Mouse (Mus musculus): ENCODE results near the gene Reg1. TPM values are rescaled to one million over a fixed set of nuclear protein-coding genes. Genes with fewer than 3 reads are reported as not detected.
"Not testable (repeated sequence)": the region's sequence is repeated elsewhere in the genome, so short reads cannot be mapped to it uniquely, and the experiment has no call there.

Reg1 gene
- polyA plus RNA-seq (2016; fragmentation: Nextera tagmentation; extraction: Ambion mirVana): not detected in 2 replicates

DNA sequence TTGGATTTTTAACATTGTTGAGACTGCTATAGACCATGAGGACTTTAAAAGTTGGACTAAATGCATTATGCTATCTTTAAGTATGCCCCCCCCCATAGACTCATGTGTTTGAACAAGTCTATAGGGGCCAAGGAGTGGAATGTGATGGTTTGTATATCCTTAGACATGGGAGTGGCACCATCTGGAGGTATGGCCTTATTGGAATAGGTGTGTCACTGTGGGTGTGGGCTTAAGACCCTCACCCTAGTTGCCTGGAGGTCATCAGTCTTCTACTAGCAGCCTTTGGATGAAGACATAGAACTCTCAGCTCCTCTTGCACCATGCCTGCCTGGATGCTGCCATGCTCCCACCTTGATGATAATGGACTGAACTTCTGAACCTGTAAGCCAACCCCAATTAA, at the start of gene Reg1:
Reg1 (plus strand) TSS at position 301 of the 400 bp plus-strand sequence.
- not testable (repeated sequence) for H3K4me2 ChIP-seq; H3K27ac ChIP-seq; H3K4me3 ChIP-seq; H3K27me3 ChIP-seq (replicated peaks); H3K4me1 ChIP-seq; H3K9ac ChIP-seq; H3K9me3 ChIP-seq (replicated peaks); ATAC-seq; H3K36me3 ChIP-seq

DNA sequence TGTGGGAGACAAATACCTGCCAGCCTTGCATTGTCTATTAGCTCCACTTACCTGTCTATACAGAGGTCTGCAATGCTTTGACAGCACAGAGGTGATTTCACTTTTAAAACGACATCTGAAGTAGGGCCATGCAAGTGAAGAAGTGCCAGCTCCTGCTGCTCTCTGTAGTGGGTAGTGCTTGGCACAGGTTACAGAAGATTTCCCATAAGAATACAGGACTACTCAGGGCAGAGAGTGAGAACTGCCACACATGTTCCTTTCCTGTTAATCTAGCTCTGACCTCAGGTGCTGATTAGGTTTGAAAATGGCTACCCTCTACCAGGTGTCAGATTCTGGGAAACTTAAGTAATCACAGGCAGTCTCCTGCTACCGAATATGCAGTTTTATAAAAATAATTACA, 43.7 kb upstream of the Reg1 start, which contains the start of gene Reg3d:
Reg3d (minus strand) TSS at position 101 of the 400 bp plus-strand sequence.
- 53% methylated on average over 2 of the region's 2 CpGs for WGBS (ENCODE audit: insufficient replicate concordance)

DNA sequence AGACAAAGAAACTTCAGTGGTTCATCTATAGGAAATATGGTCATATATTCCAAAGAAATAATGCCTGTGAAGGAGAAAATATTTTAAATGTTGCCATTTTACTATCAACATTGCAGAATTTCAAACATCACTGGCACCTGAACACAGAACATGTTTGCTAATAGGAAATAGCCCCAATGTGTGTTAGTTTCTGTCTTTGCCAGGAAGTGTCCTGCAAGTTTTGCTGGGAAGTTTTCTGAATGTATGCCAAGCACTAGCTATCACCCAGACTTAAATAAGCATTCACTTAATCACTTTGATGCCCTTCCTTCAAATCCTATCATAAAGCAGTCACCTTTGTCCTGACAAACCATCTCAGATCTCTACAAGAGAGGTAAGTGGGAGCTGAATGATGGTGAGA, 42.1 kb upstream of the Reg1 start, which contains the start of gene Reg3a:
Reg3a (plus strand) TSS at position 301 of the 400 bp plus-strand sequence.
- H3K36me3 ChIP-seq: no peaks in the 10 kb centered on the region
- H3K4me3 ChIP-seq: no peak within 1 kb of the TSS
- no peak within 1 kb of the TSS for H3K9ac ChIP-seq
- no peak for ATAC-seq
- H3K9me3 ChIP-seq (replicated peaks): no peaks in the 10 kb centered on the region
- H3K27ac ChIP-seq: no peak within 1 kb of the TSS
- H3K4me2 ChIP-seq: no peak within 1 kb of the TSS
- H3K4me1 ChIP-seq: no peaks in the 10 kb centered on the region
- H3K27me3 ChIP-seq (replicated peaks): no peaks in the 10 kb centered on the region

More for the DNA sequence above, 43.7 kb upstream of the Reg1 start, which contains the start of gene Reg3d:
- no peak within 1 kb of the TSS for H3K4me2 ChIP-seq
- no peak within 1 kb of the TSS for H3K9ac ChIP-seq
- no peaks in the 10 kb centered on the region for H3K36me3 ChIP-seq
- no peaks in the 10 kb centered on the region for H3K27me3 ChIP-seq (replicated peaks)
- no peaks in the 10 kb centered on the region for H3K9me3 ChIP-seq (replicated peaks)
- no peak within 1 kb of the TSS for H3K4me3 ChIP-seq
- H3K27ac ChIP-seq: no peak within 1 kb of the TSS
- H3K4me1 ChIP-seq: no peaks in the 10 kb centered on the region
- no peak for ATAC-seq

DNA sequence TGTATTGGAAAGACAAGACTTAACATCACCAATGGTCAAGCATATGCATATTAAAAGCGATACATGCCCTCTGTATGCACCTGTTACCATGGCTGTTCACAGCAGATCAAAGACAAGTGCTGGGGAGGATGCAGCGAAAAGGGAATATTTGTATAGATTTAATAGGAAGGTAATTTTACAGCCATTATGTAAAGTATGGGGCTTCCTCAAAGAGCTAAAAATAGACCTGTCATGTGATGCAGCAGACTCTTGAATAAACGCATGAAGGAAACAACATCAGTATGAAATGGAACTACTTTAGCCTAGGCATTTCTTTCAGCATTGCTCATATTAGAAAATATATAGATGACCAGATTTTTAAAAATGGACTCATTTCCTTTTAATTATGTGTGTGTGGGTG, 36.9 kb upstream of the Reg1 start:
- no peak for ATAC-seq
- Histone ChIP-seq H3K4me2 (no peak overlapping the region), H3K27me3 (replicated peaks) (no peaks in the 10 kb centered on the region), H3K4me1 (no peaks in the 10 kb centered on the region), H3K36me3 (no peaks in the 10 kb centered on the region), H3K9me3 (replicated peaks) (no peaks in the 10 kb centered on the region), H3K27ac (no peak overlapping the region), H3K4me3 (no peak overlapping the region), H3K9ac (no peak overlapping the region)
- WGBS (ENCODE audit: insufficient replicate concordance): 70% methylated on average over 3 of the region's 3 CpGs

DNA sequence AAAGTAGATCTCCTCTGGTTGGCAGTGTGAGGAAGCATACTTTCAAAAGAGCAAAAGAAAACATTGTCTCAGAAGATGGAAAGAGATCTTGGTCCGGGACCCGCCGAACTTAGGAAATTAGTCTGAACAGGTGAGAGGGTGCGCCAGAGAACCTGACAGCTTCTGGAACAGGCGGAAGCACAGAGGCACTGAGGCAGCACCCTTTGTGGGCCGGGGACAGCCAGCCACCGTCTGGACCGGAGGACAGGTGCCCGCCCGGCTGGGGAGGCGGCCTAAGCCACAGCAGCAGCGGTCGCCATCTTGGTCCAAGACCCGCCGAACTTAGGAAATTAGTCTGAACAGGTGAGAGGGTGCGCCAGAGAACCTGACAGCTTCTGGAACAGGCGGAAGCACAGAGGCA, 27.2 kb upstream of the Reg1 start, which contains the start of gene Reg2:
Reg2 (plus strand) TSS at position 301 of the 400 bp plus-strand sequence.
- 82% methylated on average over 4 of the region's 17 CpGs for WGBS (ENCODE audit: insufficient replicate concordance)
- H3K4me1 ChIP-seq; H3K9me3 ChIP-seq (replicated peaks); H3K27me3 ChIP-seq (replicated peaks); H3K4me2 ChIP-seq; ATAC-seq; H3K9ac ChIP-seq; H3K36me3 ChIP-seq; H3K4me3 ChIP-seq; H3K27ac ChIP-seq: not testable (repeated sequence)

DNA sequence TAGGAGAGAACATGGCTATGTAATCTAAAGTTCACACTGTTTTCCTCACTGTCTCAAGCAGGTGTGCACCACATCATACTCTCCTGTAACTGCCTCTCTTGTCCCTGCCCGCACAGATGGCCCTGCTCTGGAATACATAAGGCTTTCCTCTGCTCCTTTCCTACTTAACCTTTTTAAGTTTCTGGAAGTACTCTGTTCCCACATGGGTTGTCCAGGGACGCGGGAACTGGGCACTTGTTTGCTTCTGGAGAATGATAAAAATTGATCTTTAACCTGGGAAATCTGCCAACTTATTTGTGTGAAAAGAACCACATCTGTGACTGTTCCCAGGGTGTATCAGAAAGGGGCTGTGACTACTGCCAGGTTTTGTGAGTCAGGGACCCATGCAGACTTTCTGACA, 3.0 kb downstream of the Reg1 start:
- 72% methylated on average over 3 of the region's 3 CpGs for WGBS (ENCODE audit: insufficient replicate concordance)
- no peaks in the 10 kb centered on the region for H3K36me3 ChIP-seq
- no peaks in the 10 kb centered on the region for H3K27me3 ChIP-seq (replicated peaks)
- no peaks in the 10 kb centered on the region for H3K4me1 ChIP-seq
- H3K27ac ChIP-seq: no peak overlapping the region
- no peaks in the 10 kb centered on the region for H3K9me3 ChIP-seq (replicated peaks)
- no peak overlapping the region for H3K4me3 ChIP-seq
- no peak for ATAC-seq
- no peak overlapping the region for H3K9ac ChIP-seq
- H3K4me2 ChIP-seq: no peak overlapping the region

DNA sequence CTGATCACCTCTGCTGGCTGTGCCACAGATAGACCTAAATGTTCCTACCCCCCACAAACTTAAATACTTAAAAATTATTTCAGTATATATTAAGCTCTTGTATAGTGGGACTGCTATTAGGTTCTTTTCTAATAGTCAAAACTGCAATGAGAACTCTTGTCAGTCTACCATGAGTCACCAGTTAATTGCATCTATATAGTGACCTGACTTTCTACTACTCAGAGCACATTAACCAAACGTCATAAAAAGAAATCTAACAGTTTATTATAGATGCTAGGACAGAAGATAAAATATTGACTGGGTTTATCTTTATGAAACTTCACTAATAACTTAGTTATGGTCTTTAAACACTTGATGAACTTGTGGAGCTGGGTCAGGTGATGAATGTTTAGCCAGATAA, 24.7 kb downstream of the Reg1 start:
- Histone ChIP-seq H3K4me2 (no peak overlapping the region), H3K9me3 (replicated peaks) (no peaks in the 10 kb centered on the region), H3K27me3 (replicated peaks) (no peaks in the 10 kb centered on the region), H3K27ac (no peak overlapping the region), H3K4me3 (no peak overlapping the region), H3K9ac (no peak overlapping the region), H3K36me3 (no peaks in the 10 kb centered on the region), H3K4me1 (no peaks in the 10 kb centered on the region)
- WGBS (ENCODE audit: insufficient replicate concordance): 43% methylated on average over 1 of the region's 1 CpGs
- no peak for ATAC-seq

DNA sequence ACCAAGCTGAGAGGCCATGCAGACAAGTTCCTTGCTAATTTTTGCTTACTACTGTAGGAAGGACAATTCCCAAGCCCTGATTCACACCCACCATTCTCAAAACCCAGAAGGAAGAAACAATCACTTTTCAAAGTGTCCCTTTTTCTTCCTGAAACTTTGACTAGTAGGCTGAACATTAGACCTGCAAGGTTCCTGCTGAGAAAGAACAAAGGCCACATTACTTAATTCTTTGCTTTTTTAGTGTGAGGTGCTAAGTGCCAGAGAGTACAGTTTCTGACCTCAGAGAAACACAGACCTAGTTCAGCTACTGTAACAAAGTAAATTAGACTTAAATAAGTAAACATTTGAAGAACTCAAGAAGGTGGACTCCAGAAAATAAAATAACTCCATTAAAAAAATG, 25.9 kb downstream of the Reg1 start:
- no peak overlapping the region for H3K9ac ChIP-seq
- no peak overlapping the region for H3K27ac ChIP-seq
- no peaks in the 10 kb centered on the region for H3K9me3 ChIP-seq (replicated peaks)
- no peak overlapping the region for H3K4me2 ChIP-seq
- no peaks in the 10 kb centered on the region for H3K4me1 ChIP-seq
- H3K36me3 ChIP-seq: no peaks in the 10 kb centered on the region
- ATAC-seq: no peak
- no peaks in the 10 kb centered on the region for H3K27me3 ChIP-seq (replicated peaks)
- H3K4me3 ChIP-seq: no peak overlapping the region

DNA sequence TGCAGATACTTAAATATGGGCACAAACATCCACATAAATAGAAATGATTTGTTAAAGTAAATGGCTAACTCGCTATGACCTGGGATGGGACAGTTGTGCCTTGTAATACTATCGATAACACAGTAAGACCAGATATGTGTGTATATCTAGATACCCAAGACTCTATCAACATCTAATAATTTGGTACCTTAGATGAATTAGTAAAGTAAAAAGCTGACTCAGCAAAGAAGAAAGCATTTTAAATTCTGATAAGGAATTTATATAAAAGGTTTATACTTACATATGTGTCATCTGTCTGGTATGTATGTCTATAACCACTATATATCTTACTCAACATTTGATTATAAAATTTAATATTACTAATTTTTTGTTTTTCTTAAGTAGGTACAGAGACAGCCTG, 30.3 kb downstream of the Reg1 start:
- WGBS (ENCODE audit: insufficient replicate concordance): 79% methylated on average over 2 of the region's 2 CpGs
- Histone ChIP-seq H3K4me2 (no peak overlapping the region), H3K4me1 (no peaks in the 10 kb centered on the region), H3K9ac (no peak overlapping the region), H3K9me3 (replicated peaks) (no peaks in the 10 kb centered on the region), H3K27ac (no peak overlapping the region), H3K27me3 (replicated peaks) (no peaks in the 10 kb centered on the region), H3K4me3 (no peak overlapping the region), H3K36me3 (no peaks in the 10 kb centered on the region)
- no peak for ATAC-seq

DNA sequence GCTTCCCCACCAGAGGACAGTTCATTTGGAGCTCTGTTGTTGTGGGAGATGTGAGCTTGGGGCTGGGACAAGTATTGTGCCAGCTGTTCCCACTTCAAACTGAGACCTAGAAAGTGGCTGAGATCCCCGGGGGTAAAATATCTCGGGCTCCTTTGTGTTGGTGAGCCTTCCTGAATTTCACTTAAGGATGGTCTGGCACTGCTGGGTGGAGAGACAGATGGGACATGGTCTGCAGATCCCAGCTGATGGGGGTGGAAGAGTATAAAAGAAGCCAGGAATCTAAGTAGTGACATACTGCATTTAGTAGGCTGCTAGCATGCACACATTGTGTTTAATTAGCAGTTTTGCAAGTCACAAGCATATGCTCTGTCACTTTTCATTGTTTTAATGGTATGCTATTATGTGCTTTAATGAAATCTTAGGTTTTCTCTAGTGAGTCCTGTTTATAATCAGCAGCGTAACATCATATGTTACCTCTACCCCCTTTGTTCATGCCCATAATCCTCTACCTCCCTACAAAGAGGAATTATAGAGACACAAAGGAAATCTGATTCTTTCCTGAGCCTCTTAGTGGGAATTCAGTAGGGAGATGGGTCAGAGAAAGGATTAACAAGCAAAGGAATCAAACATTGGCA, 37.8 kb downstream of the Reg1 start:
- ATAC-seq: no peak
- H3K4me3 ChIP-seq: no peak overlapping the region
- H3K36me3 ChIP-seq: no peaks in the 10 kb centered on the region
- no peaks in the 10 kb centered on the region for H3K9me3 ChIP-seq (replicated peaks)
- H3K4me2 ChIP-seq: no peak overlapping the region
- H3K9ac ChIP-seq: no peak overlapping the region
- H3K27me3 ChIP-seq (replicated peaks): no peaks in the 10 kb centered on the region
- no peaks in the 10 kb centered on the region for H3K4me1 ChIP-seq
- WGBS (ENCODE audit: insufficient replicate concordance): 54% methylated on average over 3 of the region's 3 CpGs
- H3K27ac ChIP-seq: no peak overlapping the region

DNA sequence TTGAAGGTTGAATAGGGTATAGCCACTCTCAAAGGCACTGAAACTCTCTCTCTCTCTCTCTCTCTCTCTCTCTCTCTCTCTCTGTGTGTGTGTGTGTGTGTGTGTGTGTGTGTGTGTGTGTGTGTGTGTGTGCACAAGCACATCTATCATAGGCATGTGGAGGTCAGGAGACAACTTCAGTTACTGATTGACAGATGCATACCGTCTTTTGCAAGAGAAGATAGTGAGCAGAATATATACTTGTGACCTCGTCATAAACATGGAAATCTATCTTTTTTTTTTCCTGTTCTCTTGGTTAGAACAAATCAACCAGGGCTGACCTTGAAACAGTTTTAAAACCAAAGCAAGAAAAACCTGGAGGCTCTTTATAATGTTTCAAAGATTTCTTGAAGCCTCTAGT, 39.8 kb downstream of the Reg1 start:
- Histone ChIP-seq H3K4me1 (no peaks in the 10 kb centered on the region), H3K36me3 (no peaks in the 10 kb centered on the region), H3K27ac (no peak overlapping the region), H3K9me3 (replicated peaks) (no peaks in the 10 kb centered on the region), H3K9ac (no peak overlapping the region), H3K27me3 (replicated peaks) (no peaks in the 10 kb centered on the region), H3K4me2 (no peak overlapping the region), H3K4me3 (no peak overlapping the region)
- 59% methylated on average over 2 of the region's 2 CpGs for WGBS (ENCODE audit: insufficient replicate concordance)
- no peak for ATAC-seq

DNA sequence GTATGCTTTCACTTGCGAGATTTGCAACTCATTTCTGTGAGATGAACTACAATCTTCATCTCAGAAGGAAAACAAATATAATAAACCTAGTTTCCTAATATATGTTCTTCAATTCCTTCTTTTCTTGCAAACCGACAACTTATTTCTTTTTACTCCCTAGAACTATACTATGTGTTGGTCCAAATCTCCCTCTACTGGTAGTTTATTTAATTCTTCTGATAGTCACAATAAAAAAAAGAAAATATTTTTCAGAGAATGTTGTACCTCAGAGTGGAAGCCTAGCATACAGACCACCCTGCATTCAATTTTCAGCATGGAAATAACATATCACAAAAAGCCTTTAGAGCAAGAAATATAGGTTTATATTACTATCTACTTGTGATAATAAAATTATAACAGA, 40.8 kb downstream of the Reg1 start:
- no peak overlapping the region for H3K4me3 ChIP-seq
- no peaks in the 10 kb centered on the region for H3K4me1 ChIP-seq
- no peak overlapping the region for H3K4me2 ChIP-seq
- 67% methylated on average over 2 of the region's 2 CpGs for WGBS (ENCODE audit: insufficient replicate concordance)
- no peak for ATAC-seq
- H3K27ac ChIP-seq: no peak overlapping the region
- no peaks in the 10 kb centered on the region for H3K36me3 ChIP-seq
- no peaks in the 10 kb centered on the region for H3K27me3 ChIP-seq (replicated peaks)
- no peaks in the 10 kb centered on the region for H3K9me3 ChIP-seq (replicated peaks)
- H3K9ac ChIP-seq: no peak overlapping the region

DNA sequence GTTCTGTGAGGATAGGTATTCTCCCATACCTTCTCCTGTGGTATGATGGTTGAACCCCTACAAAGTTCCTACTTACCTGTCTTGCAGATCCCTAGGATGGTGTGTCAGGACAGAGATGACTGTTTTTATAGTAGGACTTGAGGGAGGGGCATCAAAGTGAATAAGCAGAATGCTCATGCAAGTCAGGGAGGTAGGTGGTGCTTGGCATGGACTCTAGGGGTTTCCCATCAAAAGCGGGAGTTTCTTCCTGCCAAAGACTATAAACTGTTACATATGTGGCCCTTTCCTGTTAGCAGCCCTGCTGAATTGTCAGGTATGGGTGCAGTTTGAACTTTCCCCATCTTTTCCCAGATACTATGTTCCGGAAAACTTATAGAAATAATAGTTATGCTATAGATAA, 46.3 kb downstream of the Reg1 start, which contains the start of gene Reg3g:
Reg3g (minus strand) TSS at position 101 of the 400 bp plus-strand sequence.
- Histone ChIP-seq H3K27me3 (replicated peaks) (no peaks in the 10 kb centered on the region), H3K36me3 (no peaks in the 10 kb centered on the region), H3K9ac (no peak within 1 kb of the TSS), H3K27ac (no peak within 1 kb of the TSS), H3K4me3 (no peak within 1 kb of the TSS), H3K4me2 (no peak within 1 kb of the TSS), H3K4me1 (no peaks in the 10 kb centered on the region), H3K9me3 (replicated peaks) (no peaks in the 10 kb centered on the region)
- WGBS (ENCODE audit: insufficient replicate concordance): 73% methylated on average over 2 of the region's 2 CpGs
- no peak for ATAC-seq

All from liver, embryonic 12.5 days (tissue).